Mouse (Mus musculus) forebrain, embryonic 16.5 days (tissue): ENCODE results near the gene Ftcd. TPM values are rescaled to one million over a fixed set of nuclear protein-coding genes. Genes with fewer than 3 reads are reported as not detected.

Experiments
- ATAC-seq: fragments of 200-750 bp; cut with Nextera tagmentation; 2 replicates; pipeline ENCODE4 v1.8.0; 2017; ENCODE audit warnings: mild to moderate bottlenecking, moderate library complexity
- H3K27ac ChIP-seq: fragments of 300-500 bp; sonication (generic); 2 replicates; pipeline ENCODE4 v1.5.1; 2014; ENCODE audit warnings: low read length, control low read depth
- H3K27me3 ChIP-seq: fragments of 300-500 bp; sonication (generic); replicated peaks from 2 replicates; pipeline ENCODE4 v1.6.1; 2014; ENCODE audit warnings: low read length; ENCODE audit not compliant: control insufficient read depth, insufficient read depth
- H3K36me3 ChIP-seq: fragments of 300-500 bp; sonication (generic); 2 replicates; pipeline ENCODE4 v1.6.1; 2014; ENCODE audit not compliant: control insufficient read depth, insufficient read depth
- H3K4me1 ChIP-seq: fragments of 300-500 bp; sonication (generic); replicated peaks from 2 replicates; pipeline ENCODE4 v1.6.1; 2014; ENCODE audit warnings: low read length; ENCODE audit not compliant: control insufficient read depth, insufficient read depth
- H3K4me2 ChIP-seq: fragments of 300-500 bp; sonication (generic); 2 replicates; pipeline ENCODE4 v1.6.1; 2014; ENCODE audit warnings: mild to moderate bottlenecking, low read length, control low read depth
- H3K4me3 ChIP-seq: fragments of 300-500 bp; sonication (generic); replicated peaks from 2 replicates; pipeline ENCODE4 v1.5.1; 2014; ENCODE audit warnings: mild to moderate bottlenecking, low read length, control low read depth
- H3K9ac ChIP-seq: fragments of 300-500 bp; sonication (generic); replicated peaks from 2 replicates; pipeline ENCODE4 v1.6.1; 2014; ENCODE audit warnings: low read depth, low read length, control low read depth
- H3K9me3 ChIP-seq: fragments of 300-500 bp; sonication (generic); 2 replicates; pipeline ENCODE4 v1.6.1; 2016; ENCODE audit warnings: low read length; ENCODE audit not compliant: control insufficient read depth
- WGBS: fragments of 180-500 bp; shearing (Covaris S2); extraction: QIAGEN DNeasy Blood & Tissue Kit; methylation state at CpG from one replicate; pipeline ENCODE4 v1.1.7; 2014; 5-methylcytosine and 5-hydroxymethylcytosine counted together
- polyA plus RNA-seq: library from polyadenylated mRNA; unstranded; fragments of >200 nt; fragmentation: Nextera tagmentation; extraction: Ambion mirVana; gene quantifications from 2 replicates; pipeline ENCODE4 v1.2.1, GENCODE M21; 2015

The Ftcd gene
- polyA plus RNA-seq, 1 experiment from 2014 or later = 0.15 TPM

GRCm38 (mm10) chr10:76584138-76584537, 8.7 kb downstream of the Ftcd start:
- Histone ChIP-seq H3K4me2 (0 out of 2 replicates have a peak overlapping the region, but pooled peaks have one; percentile 28), H3K27me3 (no peaks in the 10 kb centered on the region), H3K4me1 (no peaks in the 10 kb centered on the region), H3K9ac (no peak overlapping the region), H3K9me3 (no peaks in the 10 kb centered on the region), H3K4me3 (0 out of 2 replicates have a peak overlapping the region, but pooled peaks have one; percentile 6), H3K36me3 (no peaks in the 10 kb centered on the region), H3K27ac (no peak overlapping the region)
- WGBS = 12% methylated on average over 10 of the region's 10 CpGs
- no peak for ATAC-seq

- Histone ChIP-seq H3K27me3 (no peaks in the 10 kb centered on the region), H3K4me3 (no peak overlapping the region), H3K27ac (no peak overlapping the region), H3K9me3 (no peaks in the 10 kb centered on the region), H3K4me2 (no peak overlapping the region), H3K4me1 (no peaks in the 10 kb centered on the region), H3K9ac (no peak overlapping the region), H3K36me3 (no peaks in the 10 kb centered on the region)
- no peak for ATAC-seq
- WGBS = 72% methylated on average over 1 of the region's 1 CpGs
Observed at GRCm38 (mm10) chr10:76586190-76586589, 10.7 kb downstream of the Ftcd start.

GRCm38 (mm10) chr10:76590197-76590596, 14.7 kb downstream of the Ftcd start:
- Histone ChIP-seq H3K4me1 (no peaks in the 10 kb centered on the region), H3K27me3 (no peaks in the 10 kb centered on the region), H3K9ac (no peak overlapping the region), H3K4me2 (no peak overlapping the region), H3K27ac (no peak overlapping the region), H3K36me3 (no peaks in the 10 kb centered on the region), H3K9me3 (no peaks in the 10 kb centered on the region), H3K4me3 (no peak overlapping the region)
- no peak for ATAC-seq
- WGBS = 85% methylated on average over 11 of the region's 11 CpGs

GRCm38 (mm10) chr10:76596338-76596737, 20.9 kb downstream of the Ftcd start:
- Histone ChIP-seq H3K4me2 (no peak overlapping the region), H3K36me3 (no peaks in the 10 kb centered on the region), H3K4me3 (no peak overlapping the region), H3K4me1 (no peaks in the 10 kb centered on the region), H3K9me3 (no peaks in the 10 kb centered on the region), H3K27me3 (no peaks in the 10 kb centered on the region), H3K9ac (no peak overlapping the region), H3K27ac (no peak overlapping the region)
- 93% methylated on average over 31 of the region's 31 CpGs for WGBS
- ATAC-seq = no peak

GRCm38 (mm10) chr10:76602690-76603089, 27.2 kb downstream of the Ftcd start:
- no peak for ATAC-seq

GRCm38 (mm10) chr10:76612473-76612872, 37.0 kb downstream of the Ftcd start:
- 93% methylated on average over 7 of the region's 7 CpGs for WGBS
- no peak for ATAC-seq

More at GRCm38 (mm10) chr10:76602690-76603089, 27.2 kb downstream of the Ftcd start:
- no peaks in the 10 kb centered on the region for H3K4me1 ChIP-seq
- H3K4me2 ChIP-seq = no peak overlapping the region
- H3K9ac ChIP-seq = no peak overlapping the region
- H3K36me3 ChIP-seq = no peaks in the 10 kb centered on the region
- no peak overlapping the region for H3K27ac ChIP-seq
- no peaks in the 10 kb centered on the region for H3K27me3 ChIP-seq
- no peaks in the 10 kb centered on the region for H3K9me3 ChIP-seq
- no peak overlapping the region for H3K4me3 ChIP-seq
- WGBS = 78% methylated on average over 3 of the region's 3 CpGs

GRCm38 (mm10) chr10:76622411-76622810, 47.0 kb downstream of the Ftcd start:
- Histone ChIP-seq H3K4me1 (peaks cover 6% of the 10 kb centered on the region; the same call in 1 of the 2 replicates), H3K27ac (no peak overlapping the region), H3K4me2 (no peak overlapping the region), H3K36me3 (no peaks in the 10 kb centered on the region), H3K9me3 (no peaks in the 10 kb centered on the region), H3K9ac (no peak overlapping the region), H3K27me3 (no peaks in the 10 kb centered on the region), H3K4me3 (no peak overlapping the region; the same call in 1 of the 2 replicates)
- 79% methylated on average over 4 of the region's 4 CpGs for WGBS
- no peak for ATAC-seq

More at GRCm38 (mm10) chr10:76612473-76612872, 37.0 kb downstream of the Ftcd start:
- Histone ChIP-seq H3K27me3 (no peaks in the 10 kb centered on the region), H3K4me2 (no peak overlapping the region), H3K4me1 (no peaks in the 10 kb centered on the region), H3K9ac (no peak overlapping the region), H3K4me3 (no peak overlapping the region), H3K27ac (no peak overlapping the region), H3K36me3 (no peaks in the 10 kb centered on the region), H3K9me3 (no peaks in the 10 kb centered on the region)

- 4% methylated on average over 31 of the region's 31 CpGs for WGBS
- peak within 1 kb of the TSS; percentile 2; the same call in 1 of the 2 replicates for H3K9ac ChIP-seq
- H3K36me3 ChIP-seq = no peaks in the 10 kb centered on the region
- no peaks in the 10 kb centered on the region for H3K9me3 ChIP-seq
- ATAC-seq = peak; percentile 65
- peak within 1 kb of the TSS; percentile 42 for H3K4me2 ChIP-seq
- peak within 1 kb of the TSS; percentile 20 for H3K4me3 ChIP-seq
- no peaks in the 10 kb centered on the region for H3K27me3 ChIP-seq
- peaks cover 6% of the 10 kb centered on the region; the same call in 1 of the 2 replicates for H3K4me1 ChIP-seq
- no peak within 1 kb of the TSS for H3K27ac ChIP-seq
Observed at GRCm38 (mm10) chr10:76622928-76623680, 47.7 kb downstream of the Ftcd start, which contains the start of gene Col6a2. Gene Col6a2 (minus strand): TSS chr10:76623630.

GRCm38 (mm10) chr10:76623734-76624133, 48.3 kb downstream of the Ftcd start:
- no peak overlapping the region for H3K4me3 ChIP-seq

More at GRCm38 (mm10) chr10:76623734-76624133, 48.3 kb downstream of the Ftcd start:
- Histone ChIP-seq H3K27ac (no peak overlapping the region), H3K36me3 (no peaks in the 10 kb centered on the region), H3K9me3 (no peaks in the 10 kb centered on the region), H3K9ac (no peak overlapping the region), H3K27me3 (no peaks in the 10 kb centered on the region), H3K4me2 (peak overlapping the region; percentile 42), H3K4me1 (peaks cover 6% of the 10 kb centered on the region; the same call in 1 of the 2 replicates)
- no peak for ATAC-seq
- 20% methylated on average over 7 of the region's 7 CpGs for WGBS
